Mouse (Mus musculus) heart, postnatal 0 days (tissue): ENCODE measurements around the gene Trmt2b.

ENCODE experiments used
- CTCF ChIP-seq: IDR thresholded peaks from 2 replicates; pipeline ENCODE4 v1.5.1; 2016; ENCODE audit warnings: antibody characterized with exemption, control low read depth, low read depth
- EP300 ChIP-seq: IDR thresholded peaks from 2 replicates; pipeline ENCODE4 v1.6.1; 2016; ENCODE audit warnings: antibody characterized with exemption, low read depth

DNA sequence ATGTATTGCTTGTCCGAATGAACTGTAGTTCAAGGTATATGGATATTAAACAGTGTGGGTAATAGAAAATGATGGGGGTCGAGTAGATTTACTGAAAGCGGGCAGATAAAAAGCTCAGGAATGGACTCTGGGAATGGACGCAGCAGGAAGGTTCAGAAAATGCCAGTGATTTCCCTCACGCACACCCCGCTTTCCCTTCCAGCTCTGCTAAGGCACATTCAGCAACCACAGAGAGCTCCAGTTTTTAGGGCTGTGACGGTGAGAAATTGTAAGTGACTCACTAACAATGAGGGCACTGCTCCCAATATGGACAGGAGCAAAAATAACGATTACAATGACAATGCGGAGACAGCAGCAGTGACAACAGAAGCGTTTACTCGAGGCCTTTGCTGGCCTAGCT lies 14.7 kb downstream of the Trmt2b start:
- TF ChIP-seq CTCF (no peak), EP300 (no peak)
